Mouse (Mus musculus) megakaryocyte, embryonic 14.5 days (primary cell): ENCODE results near the gene Sf3a1. TPM values are rescaled to one million over a fixed set of nuclear protein-coding genes. Genes with fewer than 3 reads are reported as not detected.

ENCODE experiments used
- H3K27me3 ChIP-seq: replicated peaks from 2 replicates; pipeline ENCODE3; 2012; ENCODE audit warnings: inconsistent platforms
- H3K36me3 ChIP-seq: replicated peaks from 2 replicates; pipeline ENCODE3; 2012; ENCODE audit warnings: low read length, inconsistent platforms, mixed read lengths
- H3K4me1 ChIP-seq: 2 replicates; pipeline ENCODE4 v1.6.1; 2012; ENCODE audit warnings: inconsistent platforms
- H3K4me3 ChIP-seq: replicated peaks from 2 replicates; pipeline ENCODE3; 2012; ENCODE audit warnings: moderate library complexity, mild to moderate bottlenecking, inconsistent platforms
- H3K9me3 ChIP-seq: 2 replicates; pipeline ENCODE4 v1.6.1; 2012; ENCODE audit warnings: inconsistent platforms
- FLI1 ChIP-seq: IDR thresholded peaks from 2 replicates; pipeline ENCODE4 v1.6.1; 2012; ENCODE audit warnings: low read length, inconsistent platforms, mixed read lengths
- GATA1 ChIP-seq: IDR thresholded peaks from 3 replicates; pipeline ENCODE4 v1.6.1; 2012; ENCODE audit warnings: mixed read lengths, low read length, inconsistent platforms, borderline replicate concordance
- polyA plus RNA-seq: library from polyadenylated mRNA; stranded (reverse); fragments of >175 nt; gene quantifications from 2 replicates; pipeline ENCODE4 v1.2.3, GENCODE M21; 2012; ENCODE audit warnings: low replicate concordance; ENCODE audit not compliant: insufficient read depth

Sf3a1 gene
- polyA plus RNA-seq, 1 experiment, result 56.7 TPM

DNA sequence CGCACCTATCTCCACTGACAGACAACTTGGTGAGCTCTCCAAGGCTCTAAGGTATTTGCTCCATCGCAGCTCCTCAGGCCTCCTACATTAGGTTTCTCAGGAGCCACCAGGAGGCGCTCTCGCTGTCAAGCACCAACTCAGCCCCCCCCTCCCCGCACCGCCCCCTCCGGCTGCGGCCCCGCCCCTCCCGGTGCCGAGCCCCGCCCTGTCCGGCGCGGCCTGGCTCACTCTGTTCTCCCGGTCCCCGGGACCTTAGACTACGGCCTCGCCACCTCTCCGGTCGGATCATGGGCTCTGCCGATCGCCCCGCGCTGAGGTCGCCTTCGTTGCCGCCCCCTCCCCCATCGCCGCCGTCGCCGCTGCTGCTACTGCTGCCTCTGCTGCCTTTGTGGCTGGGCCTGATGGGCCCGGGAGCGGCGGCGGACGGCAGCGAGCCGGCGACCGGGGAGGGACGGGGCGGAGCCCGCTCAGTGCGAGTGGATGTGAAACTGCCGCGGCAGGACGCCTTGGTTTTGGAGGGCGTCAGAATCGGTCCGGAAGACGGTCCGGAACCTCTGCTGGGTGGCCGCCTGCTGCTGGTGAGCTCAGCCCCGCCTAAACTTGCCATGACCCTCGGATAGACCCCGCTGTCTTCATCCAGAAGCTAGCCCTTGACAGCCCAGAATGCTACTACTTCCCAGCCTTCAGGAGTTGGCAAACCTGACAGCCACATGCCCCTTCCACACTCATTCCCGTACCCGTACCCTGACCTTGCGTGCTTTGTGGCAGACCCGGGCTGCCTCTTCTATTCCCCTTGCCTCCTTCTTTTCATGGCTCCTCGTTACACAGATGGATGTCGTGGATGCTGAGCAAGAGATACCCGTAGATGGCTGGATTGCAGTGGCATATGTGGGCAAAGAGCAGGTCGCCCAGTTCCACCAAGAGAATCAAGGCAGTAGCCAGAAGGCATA lies 24.9 kb upstream of the Sf3a1 start, which contains the start of gene Rnf215:
Rnf215 (plus strand) TSS at position 217 of the 950 bp plus-strand sequence.
- peak within 1 kb of the TSS; percentile 99 for H3K4me3 ChIP-seq
- H3K27me3 ChIP-seq, result peaks cover 9% of the 10 kb centered on the region
- peaks cover 40% of the 10 kb centered on the region for H3K36me3 ChIP-seq
- H3K4me1 ChIP-seq, result peaks cover 38% of the 10 kb centered on the region
- TF ChIP-seq FLI1 (no peak), GATA1 (no peak)
- peaks cover 9% of the 10 kb centered on the region for H3K9me3 ChIP-seq

GRCm38 (mm10) chr11:4138964-4139363 lies 21.2 kb upstream of the Sf3a1 start:
- TF ChIP-seq FLI1 (no peak), GATA1 (no peak)
- H3K36me3 ChIP-seq, result peaks cover 77% of the 10 kb centered on the region
- no peaks in the 10 kb centered on the region for H3K27me3 ChIP-seq
- no peak overlapping the region for H3K4me3 ChIP-seq
- no peaks in the 10 kb centered on the region for H3K9me3 ChIP-seq
- peaks cover 54% of the 10 kb centered on the region for H3K4me1 ChIP-seq

GRCm38 (mm10) chr11:4141505-4141904 lies 18.6 kb upstream of the Sf3a1 start:
- H3K27me3 ChIP-seq, result peaks cover 2% of the 10 kb centered on the region
- H3K36me3 ChIP-seq, result peaks cover 82% of the 10 kb centered on the region
- TF ChIP-seq GATA1 (no peak), FLI1 (no peak)

DNA sequence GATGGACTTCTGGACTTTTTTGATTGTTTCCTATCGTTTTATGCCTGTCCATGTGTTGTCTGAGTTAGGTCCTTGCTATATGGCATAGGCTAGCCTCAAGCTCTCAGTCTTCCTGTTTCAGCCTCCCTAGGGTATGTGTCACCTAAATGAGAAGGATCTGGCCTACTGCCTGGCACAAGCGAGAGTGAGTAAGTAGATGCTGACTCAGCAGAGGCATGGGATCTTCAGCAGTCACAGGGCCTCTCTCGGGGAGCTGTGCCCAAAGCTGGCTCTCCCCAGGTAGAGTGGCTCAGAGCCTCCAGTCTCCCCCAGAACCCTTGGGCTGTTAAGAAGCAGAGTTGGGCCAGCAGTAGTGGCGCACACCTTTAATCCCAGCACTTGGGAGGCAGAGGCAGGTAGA lies 17.8 kb upstream of the Sf3a1 start:
- Histone ChIP-seq H3K9me3 (no peaks in the 10 kb centered on the region), H3K4me1 (peaks cover 36% of the 10 kb centered on the region), H3K4me3 (no peak overlapping the region), H3K36me3 (peaks cover 74% of the 10 kb centered on the region), H3K27me3 (peaks cover 9% of the 10 kb centered on the region)
- TF ChIP-seq GATA1 (no peak), FLI1 (no peak)

More at GRCm38 (mm10) chr11:4141505-4141904, 18.6 kb upstream of the Sf3a1 start:
- no peak overlapping the region for H3K4me3 ChIP-seq
- H3K9me3 ChIP-seq, result no peaks in the 10 kb centered on the region
- H3K4me1 ChIP-seq, result peaks cover 44% of the 10 kb centered on the region

- peak overlapping the region; percentile 11 for H3K4me3 ChIP-seq
- H3K36me3 ChIP-seq, result peaks cover 63% of the 10 kb centered on the region
- peaks cover 18% of the 10 kb centered on the region for H3K27me3 ChIP-seq
- H3K9me3 ChIP-seq, result no peaks in the 10 kb centered on the region
- peaks cover 33% of the 10 kb centered on the region for H3K4me1 ChIP-seq
- no peak for TF ChIP-seq FLI1
Measured at GRCm38 (mm10) chr11:4143281-4144062, 16.7 kb upstream of the Sf3a1 start.

GRCm38 (mm10) chr11:4146381-4146780 lies 13.8 kb upstream of the Sf3a1 start:
- TF ChIP-seq GATA1, result no peak
- TF ChIP-seq FLI1, result no peak
- Histone ChIP-seq H3K4me3 (no peak overlapping the region), H3K9me3 (no peaks in the 10 kb centered on the region), H3K27me3 (peaks cover 23% of the 10 kb centered on the region), H3K4me1 (peaks cover 35% of the 10 kb centered on the region), H3K36me3 (peaks cover 38% of the 10 kb centered on the region)

DNA sequence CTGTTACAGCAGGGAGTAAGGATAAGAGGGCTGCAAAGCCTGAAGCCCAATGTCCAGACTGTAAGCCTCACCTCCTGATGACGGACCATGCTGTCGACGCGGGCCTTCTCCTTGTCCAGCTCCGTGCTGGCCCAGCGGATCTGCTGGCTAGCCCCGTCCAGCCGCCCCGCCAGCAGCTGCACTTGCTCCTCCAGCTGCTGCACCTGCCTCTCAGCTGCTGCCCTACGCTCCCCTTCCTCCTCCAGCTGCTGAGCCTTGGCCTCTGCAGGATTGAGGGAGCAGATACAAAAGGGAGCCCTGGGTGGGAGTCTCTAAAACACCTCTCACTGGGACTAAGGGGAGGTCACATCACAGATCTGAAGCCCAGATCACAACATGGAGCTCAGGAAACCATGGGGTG lies 13.1 kb upstream of the Sf3a1 start:
- Histone ChIP-seq H3K27me3 (peaks cover 27% of the 10 kb centered on the region), H3K36me3 (peaks cover 30% of the 10 kb centered on the region), H3K9me3 (no peaks in the 10 kb centered on the region), H3K4me3 (no peak overlapping the region), H3K4me1 (peaks cover 33% of the 10 kb centered on the region)
- TF ChIP-seq GATA1 (no peak), FLI1 (no peak)

GRCm38 (mm10) chr11:4148120-4148519 lies 12.0 kb upstream of the Sf3a1 start:
- Histone ChIP-seq H3K4me3 (peak overlapping the region; percentile 29), H3K9me3 (no peaks in the 10 kb centered on the region), H3K36me3 (peaks cover 20% of the 10 kb centered on the region), H3K27me3 (peaks cover 31% of the 10 kb centered on the region), H3K4me1 (peaks cover 24% of the 10 kb centered on the region)
- no peak for TF ChIP-seq FLI1
- TF ChIP-seq GATA1, result no peak

DNA sequence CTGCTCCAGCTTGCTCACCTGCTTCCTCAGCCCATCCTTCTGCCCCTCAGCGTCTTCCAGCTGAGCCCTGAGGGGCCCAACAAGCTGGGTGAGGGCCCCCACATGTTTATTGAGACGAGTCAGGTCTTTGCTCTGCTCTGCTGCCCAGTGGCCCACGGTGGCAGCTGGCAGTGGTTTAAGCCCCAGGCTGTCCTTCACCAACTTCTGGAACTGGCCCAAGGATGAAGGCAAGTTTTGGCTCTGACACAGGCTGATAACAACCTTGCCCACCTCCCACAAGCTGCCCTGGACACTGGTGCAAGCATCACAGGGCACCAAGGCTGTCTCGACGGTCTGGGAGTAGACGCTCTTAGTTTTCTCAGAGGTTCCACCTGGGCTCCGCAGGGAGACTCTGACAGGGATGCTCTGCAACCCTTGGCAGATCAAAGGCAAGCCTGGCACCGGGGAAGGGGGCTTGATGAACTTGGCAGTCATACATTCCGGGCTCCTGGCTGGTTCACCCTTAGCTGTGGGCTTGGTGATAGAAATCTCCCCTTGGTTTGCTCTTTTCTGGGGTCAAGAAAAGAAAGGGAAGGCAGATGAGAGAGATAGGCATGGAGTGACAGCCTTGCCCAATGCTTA lies 11.5 kb upstream of the Sf3a1 start:
- TF ChIP-seq GATA1 (no peak), FLI1 (no peak)
- H3K4me3 ChIP-seq, result peak overlapping the region; percentile 29
- peaks cover 15% of the 10 kb centered on the region for H3K36me3 ChIP-seq
- H3K27me3 ChIP-seq, result peaks cover 31% of the 10 kb centered on the region
- no peaks in the 10 kb centered on the region for H3K9me3 ChIP-seq
- peaks cover 22% of the 10 kb centered on the region for H3K4me1 ChIP-seq
